Mouse (Mus musculus): ENCODE measurements around the gene Cnot1. TPM values are rescaled to one million over a fixed set of nuclear protein-coding genes. Genes with fewer than 3 reads are reported as not detected.
"Not testable (repeated sequence)": the region's sequence is repeated elsewhere in the genome, so short reads cannot be mapped to it uniquely, and the experiment has no call there.

Cnot1 gene
- polyA plus RNA-seq, 1 experiment from 2014 or later = 44.4 TPM

- 91% methylated on average over 15 of the region's 15 CpGs for WGBS
- Histone ChIP-seq H3K4me3 (ENCODE audit: low read length) (no peak overlapping the region), H3K36me3 (ENCODE audit: control insufficient read depth, insufficient read depth, low read length) (peaks cover 7% of the 10 kb centered on the region)
Observed at GRCm38 (mm10) chr8:95841436-95841835, 34.2 kb upstream of the Cnot1 start.

GRCm38 (mm10) chr8:95839289-95839688, 32.0 kb upstream of the Cnot1 start:
- Histone ChIP-seq H3K36me3 (ENCODE audit: control insufficient read depth, insufficient read depth, low read length) (peaks cover 5% of the 10 kb centered on the region; the same call in 1 of the 2 replicates), H3K27me3 (replicated peaks; ENCODE audit: control insufficient read depth, insufficient read depth, low read length) (no peaks in the 10 kb centered on the region)
- no peak for ATAC-seq

More at GRCm38 (mm10) chr8:95841436-95841835, 34.2 kb upstream of the Cnot1 start:
- ATAC-seq = no peak
- Histone ChIP-seq H3K9ac (ENCODE audit: low read depth, low read length) (no peak overlapping the region), H3K27me3 (replicated peaks; ENCODE audit: control insufficient read depth, insufficient read depth, low read length) (no peaks in the 10 kb centered on the region), H3K4me1 (ENCODE audit: control insufficient read depth, insufficient read depth, low read length) (no peaks in the 10 kb centered on the region), H3K27ac (ENCODE audit: low read length) (no peak overlapping the region), H3K9me3 (ENCODE audit: control insufficient read depth, low read length) (no peaks in the 10 kb centered on the region), H3K4me2 (ENCODE audit: low read depth, low read length) (no peak overlapping the region)

GRCm38 (mm10) chr8:95837266-95837665, 30.0 kb upstream of the Cnot1 start:
- H3K36me3 ChIP-seq (ENCODE audit: control insufficient read depth, insufficient read depth, low read length) = peaks cover 5% of the 10 kb centered on the region; the same call in 1 of the 2 replicates
- H3K27ac ChIP-seq (ENCODE audit: low read length) = no peak overlapping the region
- no peak overlapping the region for H3K9ac ChIP-seq (ENCODE audit: low read depth, low read length)
- no peaks in the 10 kb centered on the region for H3K9me3 ChIP-seq (ENCODE audit: control insufficient read depth, low read length)
- no peak for ATAC-seq
- H3K4me3 ChIP-seq (ENCODE audit: low read length) = no peak overlapping the region
- 91% methylated on average over 10 of the region's 10 CpGs for WGBS
- H3K27me3 ChIP-seq (replicated peaks; ENCODE audit: control insufficient read depth, insufficient read depth, low read length) = no peaks in the 10 kb centered on the region
- no peak overlapping the region for H3K4me2 ChIP-seq (ENCODE audit: low read depth, low read length)
- H3K4me1 ChIP-seq (ENCODE audit: control insufficient read depth, insufficient read depth, low read length) = peaks cover 10% of the 10 kb centered on the region; the same call in 1 of the 2 replicates

More at GRCm38 (mm10) chr8:95839289-95839688, 32.0 kb upstream of the Cnot1 start:
- Histone ChIP-seq H3K4me3 (ENCODE audit: low read length) (no peak overlapping the region), H3K9ac (ENCODE audit: low read depth, low read length) (no peak overlapping the region), H3K4me1 (ENCODE audit: control insufficient read depth, insufficient read depth, low read length) (no peaks in the 10 kb centered on the region), H3K4me2 (ENCODE audit: low read depth, low read length) (no peak overlapping the region), H3K9me3 (ENCODE audit: control insufficient read depth, low read length) (no peaks in the 10 kb centered on the region), H3K27ac (ENCODE audit: low read length) (no peak overlapping the region)
- 95% methylated on average over 4 of the region's 4 CpGs for WGBS

GRCm38 (mm10) chr8:95835891-95836290, 28.6 kb upstream of the Cnot1 start:
- H3K36me3 ChIP-seq (ENCODE audit: control insufficient read depth, insufficient read depth, low read length) = no peaks in the 10 kb centered on the region
- peaks cover 10% of the 10 kb centered on the region; the same call in 1 of the 2 replicates for H3K4me1 ChIP-seq (ENCODE audit: control insufficient read depth, insufficient read depth, low read length)
- H3K4me3 ChIP-seq (ENCODE audit: low read length) = no peak overlapping the region
- 71% methylated on average over 4 of the region's 4 CpGs for WGBS
- no peak overlapping the region for H3K9ac ChIP-seq (ENCODE audit: low read depth, low read length)
- no peak for ATAC-seq
- H3K27me3 ChIP-seq (replicated peaks; ENCODE audit: control insufficient read depth, insufficient read depth, low read length) = no peaks in the 10 kb centered on the region
- H3K27ac ChIP-seq (ENCODE audit: low read length) = no peak overlapping the region
- H3K4me2 ChIP-seq (ENCODE audit: low read depth, low read length) = no peak overlapping the region
- H3K9me3 ChIP-seq (ENCODE audit: control insufficient read depth, low read length) = no peaks in the 10 kb centered on the region

- no peaks in the 10 kb centered on the region for H3K36me3 ChIP-seq (ENCODE audit: control insufficient read depth, insufficient read depth, low read length)
- peaks cover 10% of the 10 kb centered on the region; the same call in 1 of the 2 replicates for H3K4me1 ChIP-seq (ENCODE audit: control insufficient read depth, insufficient read depth, low read length)
- peak overlapping the region; percentile 56 for H3K4me2 ChIP-seq (ENCODE audit: low read depth, low read length)
- H3K27me3 ChIP-seq (replicated peaks; ENCODE audit: control insufficient read depth, insufficient read depth, low read length) = no peaks in the 10 kb centered on the region
- no peaks in the 10 kb centered on the region for H3K9me3 ChIP-seq (ENCODE audit: control insufficient read depth, low read length)
- peak overlapping the region; percentile 42 for H3K4me3 ChIP-seq (ENCODE audit: low read length)
- no peak overlapping the region for H3K27ac ChIP-seq (ENCODE audit: low read length)
- peak overlapping the region; percentile 49 for H3K9ac ChIP-seq (ENCODE audit: low read depth, low read length)
- peak; percentile 79 for ATAC-seq
- WGBS = under 1% methylated on average over 16 of the region's 16 CpGs
Observed at GRCm38 (mm10) chr8:95833435-95833984, 26.2 kb upstream of the Cnot1 start.

GRCm38 (mm10) chr8:95832603-95833434, 25.6 kb upstream of the Cnot1 start:
- peak; percentile 61 for ATAC-seq
- Histone ChIP-seq H3K36me3 (ENCODE audit: control insufficient read depth, insufficient read depth, low read length) (no peaks in the 10 kb centered on the region), H3K9me3 (ENCODE audit: control insufficient read depth, low read length) (no peaks in the 10 kb centered on the region), H3K4me3 (ENCODE audit: low read length) (peak overlapping the region; percentile 42), H3K9ac (ENCODE audit: low read depth, low read length) (peak overlapping the region; percentile 49), H3K4me1 (ENCODE audit: control insufficient read depth, insufficient read depth, low read length) (peaks cover 10% of the 10 kb centered on the region; the same call in 1 of the 2 replicates), H3K27ac (ENCODE audit: low read length) (no peak overlapping the region), H3K27me3 (replicated peaks; ENCODE audit: control insufficient read depth, insufficient read depth, low read length) (no peaks in the 10 kb centered on the region), H3K4me2 (ENCODE audit: low read depth, low read length) (peak overlapping the region; percentile 56)
- WGBS = 16% methylated on average over 16 of the region's 16 CpGs

- H3K27ac ChIP-seq (ENCODE audit: low read length) = no peak overlapping the region
- no peak overlapping the region for H3K4me3 ChIP-seq (ENCODE audit: low read length)
- no peak for ATAC-seq
- no peaks in the 10 kb centered on the region for H3K27me3 ChIP-seq (replicated peaks; ENCODE audit: control insufficient read depth, insufficient read depth, low read length)
- H3K9me3 ChIP-seq (ENCODE audit: control insufficient read depth, low read length) = no peaks in the 10 kb centered on the region
- WGBS = 50% methylated on average over 3 of the region's 3 CpGs
- no peak overlapping the region for H3K4me2 ChIP-seq (ENCODE audit: low read depth, low read length)
- H3K4me1 ChIP-seq (ENCODE audit: control insufficient read depth, insufficient read depth, low read length) = peaks cover 10% of the 10 kb centered on the region; the same call in 1 of the 2 replicates
- no peak overlapping the region for H3K9ac ChIP-seq (ENCODE audit: low read depth, low read length)
- no peaks in the 10 kb centered on the region for H3K36me3 ChIP-seq (ENCODE audit: control insufficient read depth, insufficient read depth, low read length)
Observed at GRCm38 (mm10) chr8:95830144-95830543, 22.9 kb upstream of the Cnot1 start.

GRCm38 (mm10) chr8:95825162-95825561, 17.9 kb upstream of the Cnot1 start, which contains the start of gene Sap18b:
Sap18b (plus strand) TSS chr8:95825346.
- 64% methylated on average over 25 of the region's 25 CpGs for WGBS
- H3K4me1 ChIP-seq (ENCODE audit: control insufficient read depth, insufficient read depth, low read length); ATAC-seq; H3K36me3 ChIP-seq (ENCODE audit: control insufficient read depth, insufficient read depth, low read length); H3K27me3 ChIP-seq (replicated peaks; ENCODE audit: control insufficient read depth, insufficient read depth, low read length); H3K4me2 ChIP-seq (ENCODE audit: low read depth, low read length); H3K9ac ChIP-seq (ENCODE audit: low read depth, low read length); H3K4me3 ChIP-seq (ENCODE audit: low read length); H3K27ac ChIP-seq (ENCODE audit: low read length); H3K9me3 ChIP-seq (ENCODE audit: control insufficient read depth, low read length): not testable (repeated sequence)

- no peaks in the 10 kb centered on the region for H3K36me3 ChIP-seq (ENCODE audit: control insufficient read depth, insufficient read depth, low read length)
- 58% methylated on average over 3 of the region's 3 CpGs for WGBS
- H3K4me3 ChIP-seq (ENCODE audit: low read length) = no peak overlapping the region
- ATAC-seq = no peak
- H3K27me3 ChIP-seq (replicated peaks; ENCODE audit: control insufficient read depth, insufficient read depth, low read length) = no peaks in the 10 kb centered on the region
- no peak overlapping the region for H3K27ac ChIP-seq (ENCODE audit: low read length)
- no peaks in the 10 kb centered on the region for H3K4me1 ChIP-seq (ENCODE audit: control insufficient read depth, insufficient read depth, low read length)
- no peaks in the 10 kb centered on the region for H3K9me3 ChIP-seq (ENCODE audit: control insufficient read depth, low read length)
- no peak overlapping the region for H3K4me2 ChIP-seq (ENCODE audit: low read depth, low read length)
- no peak overlapping the region for H3K9ac ChIP-seq (ENCODE audit: low read depth, low read length)
Observed at GRCm38 (mm10) chr8:95822699-95823098, 15.4 kb upstream of the Cnot1 start.
